Mouse (Mus musculus) heart, embryonic 12.5 days (tissue): Measurements from ENCODE around the gene Lmntd1. TPM values are rescaled to one million over a fixed set of nuclear protein-coding genes. Genes with fewer than 3 reads are reported as not detected.
A peak's percentile ranks its signal among the peaks of the same experiment; 100 is the strongest.

Source experiments
- ATAC-seq: fragments of 200-750 bp; cut with Nextera tagmentation; 2 replicates; pipeline ENCODE4 v1.8.0; 2017; ENCODE audit warnings: moderate TSS enrichment, moderate library complexity; ENCODE audit not compliant: insufficient number of reproducible peaks, low FRiP score
- H3K27ac ChIP-seq: fragments of 300-500 bp; sonication (generic); 2 replicates; pipeline ENCODE4 v1.5.1; 2016; ENCODE audit warnings: mild to moderate bottlenecking, moderate library complexity; ENCODE audit not compliant: poor library complexity, severe bottlenecking
- H3K27me3 ChIP-seq: fragments of 300-500 bp; sonication (generic); replicated peaks from 2 replicates; pipeline ENCODE4 v1.6.1; 2016; ENCODE audit warnings: mild to moderate bottlenecking, moderate library complexity
- H3K36me3 ChIP-seq: fragments of 300-500 bp; sonication (generic); 2 replicates; pipeline ENCODE4 v1.6.1; 2016; ENCODE audit warnings: mild to moderate bottlenecking, moderate library complexity
- H3K4me1 ChIP-seq: fragments of 300-500 bp; sonication (generic); replicated peaks from 2 replicates; pipeline ENCODE4 v1.6.1; 2016; ENCODE audit warnings: mild to moderate bottlenecking
- H3K4me2 ChIP-seq: fragments of 300-500 bp; sonication (generic); 2 replicates; pipeline ENCODE4 v1.6.1; 2016; ENCODE audit warnings: mild to moderate bottlenecking, moderate library complexity
- H3K4me3 ChIP-seq: fragments of 300-500 bp; sonication (generic); 2 replicates; pipeline ENCODE4 v1.5.1; 2016; ENCODE audit warnings: mild to moderate bottlenecking
- H3K9ac ChIP-seq: fragments of 300-500 bp; sonication (generic); 2 replicates; pipeline ENCODE4 v1.6.1; 2016; ENCODE audit warnings: mild to moderate bottlenecking, moderate library complexity
- H3K9me3 ChIP-seq: fragments of 300-500 bp; sonication (generic); replicated peaks from 2 replicates; pipeline ENCODE4 v1.6.1; 2016; ENCODE audit warnings: mild to moderate bottlenecking, moderate library complexity
- WGBS: fragments of 180-500 bp; shearing (Covaris S2); methylation state at CpG from one replicate; pipeline ENCODE4 v1.1.7; 2016; 5-methylcytosine and 5-hydroxymethylcytosine counted together
- polyA plus RNA-seq: library from polyadenylated mRNA; unstranded; fragments of >200 nt; fragmentation: Nextera tagmentation; extraction: Ambion mirVana; gene quantifications from 2 replicates; pipeline ENCODE4 v1.2.1, GENCODE M21; 2016

Lmntd1 gene
- polyA plus RNA-seq, 1 experiment from 2014 or later, result 7.0 TPM

DNA sequence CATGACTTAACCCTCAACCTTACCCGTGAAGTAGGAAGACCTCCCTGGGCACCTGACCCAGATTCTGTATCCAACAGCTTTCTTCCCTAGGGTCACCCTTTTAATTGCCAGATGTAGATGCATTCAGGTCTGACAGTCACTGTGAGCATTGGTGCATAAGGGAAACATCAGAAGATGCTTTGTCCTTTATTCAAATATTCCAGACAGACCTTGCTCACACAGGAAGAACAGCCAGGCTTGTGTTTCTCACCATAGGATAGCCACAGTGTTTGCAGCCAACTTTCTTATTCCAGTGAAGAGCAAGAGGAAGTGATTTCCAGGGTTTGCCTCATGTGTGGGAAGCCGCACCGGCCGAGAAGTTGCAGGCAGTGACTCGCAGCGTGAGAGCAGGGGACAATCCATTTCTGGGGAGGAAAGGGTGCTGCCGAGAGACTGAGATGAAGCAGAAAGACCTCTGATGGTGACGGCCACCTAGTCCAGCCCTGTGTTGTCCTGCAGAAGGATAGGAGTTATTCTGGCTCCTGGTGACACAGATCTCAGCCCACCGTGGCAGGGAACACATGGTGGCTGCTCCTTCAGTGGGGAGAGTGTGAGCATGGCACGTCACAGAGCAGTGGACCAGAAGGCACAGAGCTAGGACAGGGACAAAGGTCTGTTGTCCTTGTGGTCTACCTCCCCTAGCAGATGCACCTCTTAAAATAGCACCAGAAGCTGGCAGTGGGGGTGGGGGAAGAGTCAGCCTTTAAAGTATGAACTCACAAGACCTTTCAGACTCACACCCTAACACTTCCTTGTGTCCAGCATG lies 32.6 kb downstream of the Lmntd1 start:
- no peaks in the 10 kb centered on the region for H3K27me3 ChIP-seq
- H3K9me3 ChIP-seq, result no peaks in the 10 kb centered on the region
- H3K4me3 ChIP-seq, result no peak overlapping the region
- H3K4me2 ChIP-seq, result peak overlapping the region; percentile 47
- H3K27ac ChIP-seq, result peak overlapping the region; percentile 8; the same call in 1 of the 2 replicates
- no peaks in the 10 kb centered on the region for H3K36me3 ChIP-seq
- ATAC-seq, result no peak
- 46% methylated on average over 10 of the region's 10 CpGs for WGBS
- H3K4me1 ChIP-seq, result peaks cover 27% of the 10 kb centered on the region
- no peak overlapping the region for H3K9ac ChIP-seq

- Histone ChIP-seq H3K4me2 (no peak overlapping the region), H3K27me3 (no peaks in the 10 kb centered on the region), H3K4me1 (peaks cover 27% of the 10 kb centered on the region), H3K4me3 (no peak overlapping the region), H3K9me3 (no peaks in the 10 kb centered on the region), H3K9ac (no peak overlapping the region), H3K27ac (no peak overlapping the region), H3K36me3 (no peaks in the 10 kb centered on the region)
- no peak for ATAC-seq
- 73% methylated on average over 3 of the region's 3 CpGs for WGBS
Observed at GRCm38 (mm10) chr6:145579761-145580160, 34.4 kb downstream of the Lmntd1 start.

DNA sequence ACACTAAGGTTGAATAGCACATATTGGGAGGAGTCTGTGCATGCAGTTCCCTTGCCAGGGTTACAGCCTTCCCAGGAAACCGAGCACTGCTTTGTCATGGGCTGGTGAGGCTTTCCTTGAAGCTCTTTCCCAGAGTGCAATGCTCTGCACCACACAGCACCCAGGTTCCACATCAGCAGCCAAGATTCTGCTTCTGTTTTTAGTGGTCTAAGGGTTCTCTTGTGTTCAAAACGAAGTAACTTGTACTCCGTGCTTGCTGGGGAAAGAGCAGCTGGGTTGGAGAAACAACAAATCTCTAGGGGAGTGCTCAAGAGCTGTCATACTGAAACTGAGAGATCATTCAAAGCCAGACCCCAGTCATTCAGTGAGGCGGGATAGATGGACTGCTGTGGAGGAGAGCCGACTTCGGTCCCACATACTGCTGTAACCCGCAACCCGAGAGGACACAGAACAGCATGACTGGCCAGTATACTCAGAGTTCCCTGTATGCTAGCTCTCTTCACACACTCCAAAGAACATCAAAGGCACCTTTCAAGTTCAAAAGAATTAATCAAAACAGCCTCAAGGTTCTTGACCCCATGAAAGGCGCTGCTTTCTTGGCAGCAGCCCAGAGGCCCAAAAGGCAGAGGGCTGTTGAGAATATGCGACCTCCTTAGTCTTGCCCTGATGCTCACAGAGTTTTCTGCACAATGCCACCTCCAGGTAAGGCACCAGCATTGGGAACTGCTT lies 35.5 kb downstream of the Lmntd1 start:
- no peak overlapping the region for H3K4me2 ChIP-seq
- H3K27ac ChIP-seq, result no peak overlapping the region
- H3K36me3 ChIP-seq, result no peaks in the 10 kb centered on the region
- H3K4me1 ChIP-seq, result peaks cover 27% of the 10 kb centered on the region
- WGBS, result 49% methylated on average over 10 of the region's 10 CpGs
- H3K27me3 ChIP-seq, result no peaks in the 10 kb centered on the region
- no peaks in the 10 kb centered on the region for H3K9me3 ChIP-seq
- H3K9ac ChIP-seq, result no peak overlapping the region
- ATAC-seq, result 0 out of 2 replicates have a peak, but pooled peaks have one; percentile 36
- no peak overlapping the region for H3K4me3 ChIP-seq

DNA sequence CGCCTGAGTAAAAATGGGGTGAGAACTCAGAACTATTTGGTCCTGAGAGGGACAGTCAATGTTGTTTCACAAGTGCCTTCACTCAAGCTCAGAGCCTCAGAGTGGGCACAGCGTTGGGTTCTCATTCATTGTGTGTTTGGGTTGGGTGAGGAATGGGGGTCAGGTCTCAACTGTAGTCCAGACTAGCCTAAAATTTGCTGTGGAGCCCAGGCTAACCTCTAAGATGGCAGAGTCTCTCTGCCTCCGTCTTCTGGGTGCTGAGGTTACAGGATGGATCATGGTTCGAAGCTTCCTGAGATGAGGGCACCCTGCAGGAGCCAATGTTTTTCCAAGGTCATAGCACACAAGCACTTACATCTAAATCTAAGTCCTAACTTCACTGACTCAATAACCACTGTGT lies 37.4 kb downstream of the Lmntd1 start:
- no peak overlapping the region for H3K9ac ChIP-seq
- H3K4me1 ChIP-seq, result peaks cover 20% of the 10 kb centered on the region
- no peak for ATAC-seq
- H3K27ac ChIP-seq, result no peak overlapping the region
- no peak overlapping the region for H3K4me3 ChIP-seq
- no peaks in the 10 kb centered on the region for H3K9me3 ChIP-seq
- no peaks in the 10 kb centered on the region for H3K36me3 ChIP-seq
- no peak overlapping the region for H3K4me2 ChIP-seq
- no peaks in the 10 kb centered on the region for H3K27me3 ChIP-seq
- WGBS, result 87% methylated on average over 4 of the region's 4 CpGs

GRCm38 (mm10) chr6:145573250-145574013 lies 40.7 kb downstream of the Lmntd1 start:
- Histone ChIP-seq H3K36me3 (no peaks in the 10 kb centered on the region), H3K9ac (no peak overlapping the region), H3K4me1 (peaks cover 7% of the 10 kb centered on the region; the same call in 1 of the 2 replicates), H3K4me3 (no peak overlapping the region), H3K27me3 (no peaks in the 10 kb centered on the region), H3K4me2 (no peak overlapping the region), H3K9me3 (no peaks in the 10 kb centered on the region), H3K27ac (no peak overlapping the region)
- 83% methylated on average over 6 of the region's 6 CpGs for WGBS
- no peak for ATAC-seq

GRCm38 (mm10) chr6:145568701-145569100 lies 45.4 kb downstream of the Lmntd1 start:
- H3K27ac ChIP-seq, result no peak overlapping the region
- no peak for ATAC-seq
- no peaks in the 10 kb centered on the region for H3K36me3 ChIP-seq
- WGBS, result 81% methylated on average over 3 of the region's 3 CpGs
- H3K9me3 ChIP-seq, result peaks cover 3% of the 10 kb centered on the region; the same call in 1 of the 2 replicates
- H3K9ac ChIP-seq, result no peak overlapping the region
- H3K4me1 ChIP-seq, result peaks cover 10% of the 10 kb centered on the region
- H3K27me3 ChIP-seq, result no peaks in the 10 kb centered on the region
- H3K4me3 ChIP-seq, result no peak overlapping the region
- H3K4me2 ChIP-seq, result no peak overlapping the region

GRCm38 (mm10) chr6:145567832-145568231 lies 46.3 kb downstream of the Lmntd1 start:
- Histone ChIP-seq H3K36me3 (no peaks in the 10 kb centered on the region), H3K27ac (no peak overlapping the region), H3K9ac (no peak overlapping the region), H3K9me3 (peaks cover 3% of the 10 kb centered on the region; the same call in 1 of the 2 replicates), H3K4me2 (no peak overlapping the region), H3K27me3 (no peaks in the 10 kb centered on the region), H3K4me1 (peaks cover 12% of the 10 kb centered on the region), H3K4me3 (no peak overlapping the region)
- no peak for ATAC-seq
- WGBS, result 85% methylated on average over 3 of the region's 3 CpGs

GRCm38 (mm10) chr6:145567296-145567695 lies 46.8 kb downstream of the Lmntd1 start:
- Histone ChIP-seq H3K27ac (0 out of 2 replicates have a peak overlapping the region, but pooled peaks have one; percentile 0), H3K36me3 (no peaks in the 10 kb centered on the region), H3K27me3 (no peaks in the 10 kb centered on the region), H3K9me3 (peaks cover 3% of the 10 kb centered on the region; the same call in 1 of the 2 replicates), H3K9ac (no peak overlapping the region), H3K4me1 (peaks cover 15% of the 10 kb centered on the region), H3K4me2 (no peak overlapping the region), H3K4me3 (no peak overlapping the region)
- WGBS, result 28% methylated on average over 8 of the region's 8 CpGs
- ATAC-seq, result no peak

DNA sequence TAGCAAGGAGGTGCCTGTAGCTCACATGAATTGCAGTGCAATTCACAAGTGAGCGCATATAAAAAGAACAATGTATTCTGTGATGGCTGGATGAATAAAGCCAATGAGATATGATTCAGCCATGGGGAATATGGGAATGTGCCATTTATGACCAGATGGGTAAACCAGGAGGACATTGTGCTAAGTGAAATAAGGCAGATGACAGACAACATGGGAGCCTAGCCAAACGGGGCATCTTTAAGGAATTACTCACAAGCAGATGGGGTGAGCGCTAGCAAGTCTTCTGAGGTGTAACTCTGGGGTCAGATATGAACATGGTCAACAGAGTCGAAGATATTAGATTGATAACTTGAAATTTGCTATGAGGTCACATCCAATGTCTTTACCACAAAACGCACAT lies 48.5 kb downstream of the Lmntd1 start:
- peaks cover 15% of the 10 kb centered on the region for H3K4me1 ChIP-seq
- H3K27me3 ChIP-seq, result no peaks in the 10 kb centered on the region
- no peak for ATAC-seq
- H3K36me3 ChIP-seq, result no peaks in the 10 kb centered on the region
- H3K4me2 ChIP-seq, result no peak overlapping the region
- no peak overlapping the region for H3K4me3 ChIP-seq
- H3K27ac ChIP-seq, result no peak overlapping the region
- H3K9ac ChIP-seq, result no peak overlapping the region
- H3K9me3 ChIP-seq, result peaks cover 3% of the 10 kb centered on the region; the same call in 1 of the 2 replicates
- 85% methylated on average over 5 of the region's 5 CpGs for WGBS

- ATAC-seq, result no peak
- no peak overlapping the region for H3K27ac ChIP-seq
- H3K9me3 ChIP-seq, result peaks cover 3% of the 10 kb centered on the region; the same call in 1 of the 2 replicates
Observed at GRCm38 (mm10) chr6:145564671-145565070, 49.4 kb downstream of the Lmntd1 start.

More at GRCm38 (mm10) chr6:145564671-145565070, 49.4 kb downstream of the Lmntd1 start:
- Histone ChIP-seq H3K4me3 (no peak overlapping the region), H3K4me1 (peaks cover 15% of the 10 kb centered on the region), H3K9ac (no peak overlapping the region), H3K4me2 (no peak overlapping the region), H3K27me3 (no peaks in the 10 kb centered on the region), H3K36me3 (no peaks in the 10 kb centered on the region)
- WGBS, result 73% methylated on average over 4 of the region's 4 CpGs
